16 mouse cellular contexts compared by ENCODE assay signal in the genomic region with DNA sequence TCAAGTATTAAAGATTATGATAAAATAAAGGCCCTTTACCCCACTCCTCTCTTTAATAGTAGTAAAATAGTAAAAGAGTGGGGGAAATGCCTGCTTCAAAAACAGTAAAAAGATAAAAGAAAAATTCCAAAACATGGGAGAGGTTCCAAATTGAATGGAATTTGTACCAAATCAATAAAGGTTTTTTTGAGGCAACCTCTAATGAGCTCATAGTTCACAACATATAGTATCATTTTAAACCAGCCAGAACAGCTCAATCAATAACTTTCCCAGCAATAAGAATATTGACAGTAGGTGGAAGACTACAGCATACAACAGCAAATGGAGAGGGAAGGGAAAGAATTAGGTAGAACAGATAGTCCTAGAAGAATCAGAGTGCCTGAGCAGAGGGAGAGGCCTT.
"Had no signal": no experiment of that assay in that cellular context is flagged by ENCODE, and none has a peak within 500 bp of the region (broad histone marks: within the 10 kb centered on the region; RNA-seq: fewer than 3 reads in every experiment).

No protein-coding gene starts in this region.

- H3K9ac ChIP-seq: lung, embryonic 15.5 days; midbrain, embryonic 13.5 days; midbrain, embryonic 15.5 days; neural tube, embryonic 12.5 days; stomach, embryonic 15.5 days had no signal

- H3K27me3 ChIP-seq: lung, embryonic 15.5 days; megakaryocyte, embryonic 14.5 days; midbrain, embryonic 13.5 days; midbrain, embryonic 15.5 days; neural tube, embryonic 12.5 days; stomach, embryonic 15.5 days had no signal

- DNase-seq: lung, adult 2 months; lung, postnatal 14 days; right cerebral cortex, postnatal 14 days; thymus, adult 2 months; thymus, postnatal 25 days; thymus, postnatal 4 days had no signal

- ATAC-seq: lung, postnatal 0 days; midbrain, embryonic 13.5 days; midbrain, embryonic 15.5 days had no signal

- H3K27ac ChIP-seq: lung, embryonic 15.5 days; macrophage; midbrain, embryonic 13.5 days; midbrain, embryonic 15.5 days; neural tube, embryonic 12.5 days; stomach, embryonic 15.5 days; stomach, postnatal 0 days had no signal

- H3K9me3 ChIP-seq: lung, embryonic 15.5 days; megakaryocyte, embryonic 14.5 days; midbrain, embryonic 13.5 days; midbrain, embryonic 15.5 days; neural tube, embryonic 12.5 days; stomach, embryonic 15.5 days had no signal

- H3K4me3 ChIP-seq: lung, embryonic 15.5 days; megakaryocyte, embryonic 14.5 days; midbrain, embryonic 13.5 days; midbrain, embryonic 15.5 days; neural tube, embryonic 12.5 days; stomach, embryonic 15.5 days had no signal

- H3K4me2 ChIP-seq: lung, embryonic 15.5 days; midbrain, embryonic 11.5 days; midbrain, embryonic 13.5 days; midbrain, embryonic 15.5 days; neural tube, embryonic 12.5 days; stomach, embryonic 15.5 days had no signal

- H3K4me1 ChIP-seq: lung, embryonic 15.5 days; megakaryocyte, embryonic 14.5 days; midbrain, embryonic 13.5 days; midbrain, embryonic 15.5 days; neural tube, embryonic 12.5 days; stomach, embryonic 15.5 days had no signal

- H3K36me3 ChIP-seq: lung, embryonic 15.5 days; midbrain, embryonic 13.5 days; midbrain, embryonic 15.5 days; neural tube, embryonic 12.5 days; stomach, embryonic 15.5 days had no signal
